Mouse (Mus musculus) neural tube, postnatal 0 days (tissue): ENCODE results near the gene Insig1. TPM values are rescaled to one million over a fixed set of nuclear protein-coding genes. Genes with fewer than 3 reads are reported as not detected.

Experiments used
- polyA plus RNA-seq: library from polyadenylated mRNA; unstranded; fragments of >200 nt; fragmentation: Nextera tagmentation; extraction: Ambion mirVana; gene quantifications from 2 replicates; pipeline ENCODE4 v1.2.1, GENCODE M21; 2015

Gene Insig1
- 75.1 and 83.2 TPM in 2 replicates for polyA plus RNA-seq

GRCm38 (mm10) chr5:28070828-28071455 lies at the start of gene Insig1:
Gene Insig1, plus strand, starts transcription at chr5:28071363.

Other genes with a start within 250 kb of the Insig1 start
- gene Htr5a, start 229.2 kb upstream of the Insig1 start, polyA plus RNA-seq = 1.2 and 1.8 TPM in 2 replicates
- not detected in 2 replicates for gene En2, start 94.3 kb downstream of the Insig1 start, polyA plus RNA-seq
- 0.10 TPM in 1 of 2 replicates, not detected in the other for gene Cnpy1, start 174.4 kb downstream of the Insig1 start, polyA plus RNA-seq
- gene Rbm33, start 245.8 kb downstream of the Insig1 start, polyA plus RNA-seq = 12.0 and 12.3 TPM in 2 replicates